Mouse (Mus musculus) lung, postnatal 14 days (tissue): ENCODE measurements around the gene Egln2.

Experiments used
- DNase-seq: peaks from one replicate; pipeline ENCODE4 v3.0.0; 2021

The Egln2 gene

DNA sequence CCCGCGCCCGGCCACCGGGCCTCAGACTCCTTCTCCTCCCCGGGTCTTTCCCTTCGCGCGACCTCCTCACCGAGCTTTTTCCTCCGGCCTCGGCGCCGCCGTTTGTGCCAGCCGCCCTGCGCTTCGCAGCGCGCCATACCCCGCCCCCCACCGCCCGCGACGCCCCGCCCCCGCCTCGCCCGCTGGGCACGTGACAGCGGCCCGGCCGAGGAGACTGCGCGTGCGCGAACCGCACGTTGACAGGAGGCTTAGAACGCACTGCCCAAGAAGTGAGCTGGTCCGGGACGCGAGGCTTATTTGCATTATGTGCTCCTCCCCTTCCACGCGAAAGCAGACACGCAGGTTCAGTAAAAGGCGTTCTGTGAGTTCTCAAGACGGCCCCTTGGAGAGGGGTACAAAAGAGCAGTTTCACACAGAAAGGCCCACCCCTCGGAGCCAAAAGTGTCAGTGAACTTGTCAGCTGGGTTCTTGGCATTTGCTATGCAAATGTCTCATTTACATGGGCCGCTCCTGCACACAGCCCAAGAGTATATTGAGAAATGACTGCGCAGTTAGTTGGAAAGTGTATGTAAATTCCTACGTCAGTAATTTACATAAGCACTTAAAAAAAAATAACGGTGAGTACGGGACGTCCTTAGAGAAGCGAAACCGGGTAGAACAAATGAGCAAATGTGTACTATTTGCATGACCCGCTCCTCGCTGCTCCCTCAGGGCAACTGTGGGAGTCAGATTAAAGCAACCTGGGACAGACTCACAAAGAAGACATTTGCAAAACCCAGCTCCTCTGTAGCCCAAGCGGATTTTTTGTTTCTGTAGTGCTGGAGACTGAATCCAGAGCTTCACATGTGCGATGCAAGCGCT is at the start of gene Egln2:
Gene Egln2 (minus strand): TSS at position 189 of the 861 bp plus-strand sequence.
- DNase-seq = peak; percentile 97

- DNase-seq = no peak
Measured at GRCm38 (mm10) chr7:27212626-27213025, 46.0 kb upstream of the Egln2 start.

DNA sequence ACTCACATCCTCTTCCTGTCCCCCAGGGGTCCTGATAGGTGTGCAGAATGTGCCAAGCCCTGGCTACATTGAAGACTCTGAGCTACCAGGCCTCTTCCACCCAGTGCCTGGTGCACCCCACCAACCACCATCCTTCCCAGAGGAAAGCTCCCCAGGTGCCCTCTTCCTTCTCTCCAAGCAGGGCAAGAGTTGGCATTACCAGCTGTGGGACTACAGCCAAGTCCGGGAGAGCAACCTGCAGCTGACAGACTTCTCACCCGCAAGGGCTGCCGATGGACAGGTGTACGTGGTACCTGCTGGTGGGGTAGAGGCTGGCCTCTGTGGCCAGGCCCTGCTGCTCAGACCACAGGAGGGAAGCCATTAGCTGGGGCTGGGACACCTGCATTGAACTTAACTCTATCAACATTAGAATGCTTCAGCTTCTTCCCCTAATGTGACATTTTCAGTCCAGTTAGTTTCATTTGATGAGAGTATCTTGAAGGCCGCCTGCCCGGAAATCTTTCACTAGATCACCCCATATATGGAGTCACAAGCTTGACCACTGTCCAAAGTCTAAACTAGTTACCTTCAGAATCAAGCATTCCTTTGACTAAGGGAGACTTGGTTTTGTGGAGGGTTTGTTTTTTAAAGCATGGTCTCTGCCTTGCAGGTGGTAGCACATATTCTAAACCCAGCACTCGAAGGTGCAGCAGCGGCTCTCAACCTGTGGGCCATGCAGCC is 37.3 kb upstream of the Egln2 start:
- no peak for DNase-seq

DNA sequence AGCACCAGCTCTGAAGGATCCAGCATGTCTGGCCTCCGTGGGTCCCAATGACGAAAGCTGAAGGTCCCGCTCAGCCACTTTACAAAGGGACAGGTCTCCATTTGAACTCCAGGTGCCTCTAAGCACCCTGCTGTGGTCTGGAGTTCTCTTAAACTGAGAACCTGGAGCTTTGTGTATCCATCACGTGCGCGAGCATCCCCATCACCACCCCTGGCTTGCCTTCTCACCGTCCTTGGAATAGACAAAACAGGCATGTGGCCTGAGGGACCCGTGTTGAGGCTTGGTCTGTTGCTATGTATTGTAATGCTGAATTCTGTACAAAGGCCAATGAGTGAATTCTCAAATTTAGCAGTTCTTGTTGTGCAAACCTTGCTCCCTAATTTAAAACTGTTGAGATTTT is 32.2 kb upstream of the Egln2 start:
- DNase-seq = no peak

- DNase-seq = no peak
Measured at GRCm38 (mm10) chr7:27198355-27198754, 31.8 kb upstream of the Egln2 start.

DNA sequence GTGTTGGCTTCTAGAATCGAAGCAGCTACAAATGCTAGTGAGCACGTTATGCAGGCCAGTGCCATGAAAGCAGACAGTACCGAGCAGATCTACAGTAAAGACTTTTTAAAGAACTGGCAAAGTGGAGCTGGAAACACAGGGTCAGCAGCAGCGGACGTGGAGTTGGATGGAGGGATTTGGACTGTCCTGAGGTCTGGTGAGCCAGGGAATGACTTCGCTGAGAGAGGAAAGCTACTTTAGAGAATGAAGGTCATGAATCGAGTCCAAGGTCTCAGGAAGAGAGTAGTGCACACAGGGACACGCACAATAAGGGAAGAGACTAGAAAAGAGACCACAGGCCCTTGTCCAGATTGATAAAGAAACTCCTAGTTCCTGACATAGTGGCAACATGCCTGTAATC is 31.0 kb upstream of the Egln2 start:
- no peak for DNase-seq

- no peak for DNase-seq
Measured at GRCm38 (mm10) chr7:27197136-27197535, 30.5 kb upstream of the Egln2 start.

- DNase-seq = peak; percentile 93
Measured at GRCm38 (mm10) chr7:27195681-27196611, 29.3 kb upstream of the Egln2 start, which contains the start of the genes BC024978 and Snrpa. TSS of gene BC024978 (plus strand) at chr7:27195781. TSS of gene Snrpa (minus strand) at chr7:27196271.

- DNase-seq = no peak
Measured at GRCm38 (mm10) chr7:27193731-27194130, 27.1 kb upstream of the Egln2 start.

- DNase-seq = no peak
Measured at GRCm38 (mm10) chr7:27192434-27192833, 25.8 kb upstream of the Egln2 start.

GRCm38 (mm10) chr7:27189271-27189931 is 22.8 kb upstream of the Egln2 start:
- DNase-seq = no peak

- DNase-seq = no peak
Measured at GRCm38 (mm10) chr7:27185986-27186385, 19.4 kb upstream of the Egln2 start.

DNA sequence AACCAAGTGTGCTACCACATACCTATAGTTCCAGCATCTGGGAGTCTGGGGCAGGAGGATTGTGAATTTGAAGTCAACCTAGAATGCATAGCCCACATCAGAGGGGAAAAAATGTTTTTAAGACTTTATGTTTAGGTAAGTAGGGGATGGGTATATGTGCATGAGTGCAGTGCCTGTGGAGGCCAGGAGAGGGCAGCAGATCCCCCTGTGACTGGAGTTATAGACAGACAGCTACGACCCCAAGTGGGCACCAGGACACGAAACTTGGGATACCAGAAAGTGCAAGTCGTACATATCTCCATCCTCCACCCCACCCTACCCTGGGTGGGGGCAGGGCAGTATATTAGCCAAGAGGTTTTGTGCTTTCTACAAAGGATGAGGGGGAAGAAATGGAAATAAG is 18.4 kb upstream of the Egln2 start:
- no peak for DNase-seq

DNA sequence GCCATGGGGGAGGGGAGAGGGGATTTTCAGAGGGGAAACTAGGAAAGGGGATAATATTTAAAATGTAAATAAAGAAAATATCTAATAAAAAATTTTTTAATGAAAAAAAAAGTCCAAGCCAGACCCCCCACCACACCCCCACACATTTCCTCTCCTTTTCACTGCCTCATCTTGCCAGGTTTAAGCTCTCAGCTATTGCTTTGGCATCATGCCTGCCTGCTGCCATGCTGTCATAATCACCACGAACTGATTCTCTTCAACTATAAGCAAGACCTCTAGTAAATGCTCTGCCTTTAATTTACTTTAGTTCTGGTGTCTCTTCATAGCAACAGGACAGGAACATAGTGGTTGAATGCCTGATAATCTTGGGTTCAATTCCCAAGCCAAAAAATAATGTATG is 15.9 kb upstream of the Egln2 start:
- DNase-seq = no peak

DNA sequence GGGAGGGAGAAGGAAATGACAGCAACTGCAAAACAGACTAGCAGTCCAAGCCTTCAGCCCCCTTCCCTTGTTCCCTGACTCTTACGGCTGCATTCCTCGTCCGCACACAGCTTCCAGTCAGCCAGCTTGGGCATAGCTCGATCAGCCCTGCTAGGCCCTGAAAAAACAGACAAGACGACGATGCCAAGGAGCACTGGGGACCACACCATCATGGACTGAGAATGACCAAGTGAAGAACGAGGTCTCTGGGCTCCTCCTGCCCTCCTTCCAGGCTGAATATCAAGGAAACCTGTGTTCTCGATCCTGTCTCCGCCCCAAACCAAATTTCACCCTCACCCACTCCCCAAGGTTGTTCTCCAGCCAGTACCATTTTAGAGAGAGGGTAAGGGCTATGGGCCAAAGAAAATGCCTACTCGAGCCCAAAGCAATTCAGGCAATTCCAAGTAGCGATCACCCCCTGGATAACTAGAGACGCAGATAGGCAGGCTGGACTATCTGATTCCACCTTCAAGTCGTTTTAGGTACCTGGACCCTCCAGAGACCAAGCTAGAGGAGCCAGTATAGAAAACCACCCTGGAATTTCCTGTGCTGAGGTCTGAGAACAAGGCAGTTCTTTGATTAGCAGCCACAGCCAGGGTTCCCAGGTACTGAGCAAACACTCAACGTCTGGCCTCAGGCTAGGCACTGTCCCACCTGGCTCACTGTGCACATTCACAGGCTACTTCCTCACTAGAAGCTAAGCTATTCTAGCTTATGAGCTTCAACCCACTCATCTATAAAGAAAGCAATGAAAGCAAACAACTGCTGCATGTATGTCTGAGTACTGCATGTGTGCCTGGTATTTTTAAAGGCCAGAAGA is 14.5 kb upstream of the Egln2 start, which contains the start of the genes Gm21983 and Mia:
Gene Gm21983 (minus strand): TSS at position 250 of the 859 bp plus-strand sequence.
Gene Mia (minus strand): TSS at position 321 of the 859 bp plus-strand sequence.
- DNase-seq = no peak

GRCm38 (mm10) chr7:27180036-27180435 is 13.4 kb upstream of the Egln2 start:
- DNase-seq = peak; percentile 63

DNA sequence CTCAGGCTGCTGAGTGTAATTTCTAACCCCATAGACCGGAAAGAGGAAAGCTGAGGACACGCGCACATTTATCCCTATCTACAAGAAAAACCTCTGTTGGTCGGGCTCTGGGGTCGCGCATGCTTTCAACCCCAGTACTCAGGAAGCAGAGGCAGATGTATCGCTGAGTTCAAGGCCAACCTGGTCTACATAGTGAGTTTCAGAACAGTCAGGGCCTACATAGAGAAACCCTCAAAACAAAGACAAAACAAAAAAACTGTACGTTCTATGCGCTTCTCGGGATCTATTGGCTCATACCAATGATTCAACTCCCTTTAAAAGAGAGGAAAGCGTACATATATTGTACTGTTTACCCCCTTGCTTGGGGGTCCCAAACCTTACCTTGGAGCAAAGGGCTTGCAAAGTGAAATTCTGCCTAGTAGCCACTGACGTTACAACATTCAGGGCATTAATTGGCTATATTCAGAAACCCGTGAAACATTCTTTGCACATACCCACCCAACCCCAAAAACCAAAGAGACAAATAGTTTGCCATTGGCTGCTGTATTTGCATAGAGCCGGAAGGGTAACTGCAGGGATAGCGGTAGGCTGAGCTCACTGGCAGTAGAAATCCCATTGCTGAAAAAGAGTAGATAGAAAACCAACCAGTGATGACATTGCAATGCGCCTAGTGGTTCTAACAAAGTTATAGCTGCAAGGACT is 12.8 kb upstream of the Egln2 start:
- no peak for DNase-seq

DNA sequence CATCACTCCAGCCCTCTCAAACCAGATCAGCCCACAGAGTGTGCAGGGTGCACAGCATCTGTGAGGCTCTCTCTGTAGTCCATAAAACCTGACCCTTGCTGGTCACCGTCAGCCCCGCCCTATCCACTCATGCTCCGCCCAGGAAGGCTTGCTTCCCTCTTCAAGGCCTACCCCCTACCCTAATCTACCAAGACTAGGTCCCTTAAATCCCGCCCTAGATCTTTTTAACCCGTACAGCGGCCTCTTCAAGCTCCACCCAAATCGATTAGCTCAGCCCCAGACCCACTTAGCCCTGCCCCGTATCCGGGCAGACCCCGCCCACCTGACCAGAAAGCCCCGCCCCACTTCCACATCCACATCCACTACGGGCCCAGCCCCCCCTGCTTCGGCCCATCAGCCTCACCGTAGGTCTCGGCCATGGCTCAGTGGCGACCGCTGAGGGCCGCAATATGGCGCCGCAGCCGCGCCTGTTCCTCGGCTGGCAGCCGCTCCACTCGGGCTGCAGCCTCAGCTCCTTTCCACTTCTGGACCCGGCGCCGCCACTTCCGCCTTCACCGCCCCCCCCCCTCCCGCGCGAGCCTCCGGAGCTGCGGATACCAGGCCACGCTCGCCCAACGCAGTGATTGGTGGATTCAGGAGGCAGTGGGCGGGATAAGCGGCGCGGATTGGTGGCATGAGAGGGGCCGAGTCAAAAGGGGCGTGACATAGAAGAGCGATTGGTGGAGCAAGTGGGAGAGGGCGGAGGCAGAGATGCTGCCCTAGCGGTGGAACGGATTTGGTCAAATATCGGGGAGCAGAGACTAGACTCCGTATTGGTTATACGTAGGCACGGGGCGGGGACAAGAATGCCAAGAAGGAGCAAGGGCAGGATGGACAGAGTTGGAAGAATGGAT is 12.0 kb upstream of the Egln2 start, which contains the start of gene Rab4b:
Gene Rab4b (minus strand): TSS at position 573 of the 893 bp plus-strand sequence.
- peak; percentile 100 for DNase-seq

DNA sequence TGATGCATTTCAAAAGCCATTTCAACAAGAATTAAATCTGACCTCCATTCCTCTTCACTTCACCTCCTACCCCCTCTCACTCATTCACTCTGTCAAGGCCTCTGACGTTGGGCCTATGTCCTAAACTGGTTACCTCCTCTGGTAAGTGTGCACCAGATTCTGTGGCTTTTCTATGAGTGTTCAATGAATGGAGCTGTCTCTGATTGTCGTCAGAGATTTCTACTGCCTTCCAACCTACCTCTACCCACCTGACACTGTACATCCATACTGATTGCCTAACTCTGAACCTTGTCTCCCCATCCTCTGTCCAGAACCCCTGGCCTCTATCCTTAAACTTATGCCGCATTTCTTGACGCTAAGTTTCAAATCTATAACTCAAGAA is 11.3 kb upstream of the Egln2 start:
- no peak for DNase-seq
